Mouse (Mus musculus): ENCODE data around the gene Adipor2. TPM values are rescaled to one million over a fixed set of nuclear protein-coding genes. Genes with fewer than 3 reads are reported as not detected.

Gene Adipor2
- polyA plus RNA-seq, 1 experiment from 2014 or later: 36.5 TPM

DNA sequence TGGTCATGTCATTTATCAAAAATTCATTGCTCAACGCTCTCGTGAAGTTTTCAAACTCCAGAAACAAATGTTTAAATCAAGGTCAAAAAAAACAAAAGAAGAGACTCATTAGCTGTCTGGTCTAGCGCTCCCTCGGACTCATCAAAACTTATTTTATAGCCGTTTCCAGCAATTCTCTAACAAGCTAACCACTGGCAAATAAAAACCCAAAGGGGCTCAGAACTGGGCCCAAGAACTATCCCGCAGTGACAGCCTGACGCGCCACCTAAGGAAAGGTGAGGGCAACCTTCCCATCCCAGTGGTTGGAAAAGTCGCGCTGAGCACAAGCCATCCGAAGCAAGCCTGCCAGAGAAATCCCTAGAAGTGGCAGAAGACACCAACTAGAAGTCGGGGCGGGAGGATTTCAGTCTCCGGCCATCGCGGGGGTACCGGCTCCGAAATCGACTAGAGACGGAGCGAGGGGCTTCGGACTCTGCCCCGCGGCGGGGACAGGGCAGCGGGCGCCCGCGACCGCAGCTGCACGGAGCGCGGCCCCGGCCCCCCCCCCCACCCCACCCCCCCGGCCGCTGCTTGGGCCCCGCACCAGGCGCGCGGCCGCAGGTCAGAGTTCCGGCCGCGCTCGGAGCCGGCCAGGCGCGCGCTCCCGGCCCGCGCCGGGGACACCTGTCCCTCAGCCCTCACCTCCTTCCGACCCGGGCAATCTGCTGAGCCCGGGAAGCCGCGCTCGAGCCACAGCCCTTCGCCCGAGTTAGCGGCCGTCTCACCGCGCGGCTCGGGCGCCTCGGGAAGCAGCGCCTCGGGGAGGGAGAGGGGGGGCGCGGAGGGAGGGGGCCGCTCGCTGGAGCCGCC, 29.5 kb downstream of the Adipor2 start:
- peaks cover 6% of the 10 kb centered on the region; the same call in 1 of the 2 replicates for H3K36me3 ChIP-seq (replicated peaks)
- under 1% methylated on average over 55 of the region's 76 CpGs for WGBS (ENCODE audit: insufficient replicate concordance)
- H3K4me2 ChIP-seq: peak overlapping the region; percentile 65
- peak overlapping the region; percentile 94 for H3K9ac ChIP-seq
- H3K4me1 ChIP-seq (replicated peaks): peaks cover 38% of the 10 kb centered on the region
- H3K27ac ChIP-seq (replicated peaks): peak overlapping the region; percentile 91
- peak; percentile 82 for ATAC-seq (ENCODE audit: insufficient read depth)
- H3K9me3 ChIP-seq (replicated peaks): no peaks in the 10 kb centered on the region
- H3K4me3 ChIP-seq (replicated peaks): peak overlapping the region; percentile 89
- H3K27me3 ChIP-seq: no peaks in the 10 kb centered on the region

DNA sequence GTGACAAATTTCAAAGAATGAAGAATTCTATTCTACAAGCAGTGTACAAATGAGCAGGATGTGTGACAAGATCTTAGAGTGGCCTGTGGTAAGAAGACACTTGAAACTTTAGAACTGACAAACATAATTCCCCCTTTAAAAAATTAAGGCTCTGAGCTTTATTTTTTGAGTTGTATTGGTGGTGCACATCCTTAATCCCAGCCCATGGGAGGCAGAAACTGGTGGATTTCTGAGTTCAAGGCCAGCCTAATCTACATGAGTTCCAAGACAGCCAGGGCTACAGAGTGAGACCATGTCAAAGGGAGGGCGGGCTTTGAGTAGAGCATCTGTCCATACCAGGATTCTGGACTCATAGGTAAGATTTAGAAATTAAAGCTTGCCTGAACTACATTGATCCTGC, 30.7 kb downstream of the Adipor2 start:
- WGBS (ENCODE audit: insufficient replicate concordance): 58% methylated on average over 1 of the region's 1 CpGs
- Histone ChIP-seq H3K36me3 (replicated peaks) (peaks cover 14% of the 10 kb centered on the region; the same call in 1 of the 2 replicates), H3K4me1 (replicated peaks) (peaks cover 48% of the 10 kb centered on the region), H3K4me2 (peak overlapping the region; percentile 65), H3K27ac (replicated peaks) (peak overlapping the region; percentile 43; the same call in 1 of the 2 replicates), H3K27me3 (no peaks in the 10 kb centered on the region), H3K9ac (peak overlapping the region; percentile 94; the same call in 1 of the 2 replicates), H3K4me3 (replicated peaks) (peak overlapping the region; percentile 89), H3K9me3 (replicated peaks) (no peaks in the 10 kb centered on the region)
- no peak for ATAC-seq (ENCODE audit: insufficient read depth)

DNA sequence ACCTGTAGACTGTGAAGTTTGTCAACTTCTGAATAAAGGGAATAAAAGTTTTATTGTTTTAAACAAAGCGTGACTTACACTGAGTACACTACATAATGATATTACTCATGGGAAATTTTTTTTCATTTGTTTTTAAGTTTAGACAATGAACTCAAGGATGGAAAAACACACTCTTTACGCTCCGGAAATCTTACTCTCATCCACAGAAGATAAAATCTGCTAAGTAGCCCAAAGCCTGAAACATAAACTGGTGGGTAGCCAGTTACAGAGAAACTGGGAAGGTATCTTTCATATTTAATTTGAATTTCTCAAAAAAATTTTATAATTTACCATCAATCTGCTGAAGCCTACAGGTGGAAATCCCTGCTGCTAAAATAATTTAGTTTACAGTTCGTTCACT, 31.1 kb downstream of the Adipor2 start:
- Histone ChIP-seq H3K9ac (no peak overlapping the region), H3K4me2 (peak overlapping the region; percentile 65), H3K27me3 (no peaks in the 10 kb centered on the region), H3K4me1 (replicated peaks) (peaks cover 48% of the 10 kb centered on the region), H3K9me3 (replicated peaks) (no peaks in the 10 kb centered on the region), H3K27ac (replicated peaks) (no peak overlapping the region), H3K36me3 (replicated peaks) (peaks cover 14% of the 10 kb centered on the region; the same call in 1 of the 2 replicates), H3K4me3 (replicated peaks) (peak overlapping the region; percentile 89; the same call in 1 of the 2 replicates)
- 74% methylated on average over 4 of the region's 4 CpGs for WGBS (ENCODE audit: insufficient replicate concordance)
- ATAC-seq (ENCODE audit: insufficient read depth): no peak

DNA sequence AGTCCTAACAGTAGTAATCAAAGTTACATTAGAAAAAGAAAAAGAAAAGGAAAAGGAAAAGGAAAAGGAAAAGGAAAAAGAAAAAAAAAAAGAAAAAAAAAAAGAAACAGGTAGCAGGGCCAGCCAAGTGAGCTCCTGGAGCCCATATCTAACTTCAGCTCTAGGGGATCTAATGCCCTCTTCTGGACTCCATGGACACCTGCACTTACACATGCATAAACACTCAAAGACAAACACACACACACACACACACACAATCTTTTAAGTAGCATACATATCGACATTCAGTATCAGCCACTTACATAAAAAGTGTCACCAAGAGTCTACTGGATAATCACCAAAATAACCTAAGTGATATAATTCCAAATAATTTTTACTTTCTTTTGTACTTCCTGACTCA, 31.8 kb downstream of the Adipor2 start:
- no peak overlapping the region for H3K9ac ChIP-seq
- H3K9me3 ChIP-seq (replicated peaks): no peaks in the 10 kb centered on the region
- H3K4me2 ChIP-seq: no peak overlapping the region
- no peaks in the 10 kb centered on the region for H3K27me3 ChIP-seq
- ATAC-seq (ENCODE audit: insufficient read depth): no peak
- peaks cover 14% of the 10 kb centered on the region; the same call in 1 of the 2 replicates for H3K36me3 ChIP-seq (replicated peaks)
- peaks cover 48% of the 10 kb centered on the region for H3K4me1 ChIP-seq (replicated peaks)
- 89% methylated on average over 1 of the region's 1 CpGs for WGBS (ENCODE audit: insufficient replicate concordance)
- H3K4me3 ChIP-seq (replicated peaks): no peak overlapping the region
- H3K27ac ChIP-seq (replicated peaks): no peak overlapping the region

DNA sequence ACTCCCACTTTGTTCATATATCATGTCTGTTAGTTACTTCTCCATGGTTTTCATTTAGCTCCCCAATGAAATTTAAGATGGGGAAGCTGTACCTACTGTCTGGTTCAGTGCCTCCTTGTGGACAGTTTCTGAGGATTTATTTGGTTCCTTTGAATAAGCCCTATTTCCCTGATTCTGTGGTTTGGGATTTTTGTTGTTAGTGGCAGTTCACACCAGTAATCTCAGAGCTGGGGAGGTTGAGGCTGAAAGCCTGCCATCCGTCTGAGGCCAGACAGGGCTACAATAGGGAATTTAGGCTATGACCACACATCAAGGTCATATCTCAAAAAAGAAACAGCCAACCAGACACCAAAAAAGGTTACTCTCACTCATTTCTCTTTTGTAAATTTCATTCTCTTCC, 38.9 kb downstream of the Adipor2 start:
- WGBS (ENCODE audit: insufficient replicate concordance): 68% methylated on average over 1 of the region's 1 CpGs
- no peaks in the 10 kb centered on the region for H3K9me3 ChIP-seq (replicated peaks)
- no peak overlapping the region for H3K9ac ChIP-seq
- no peak overlapping the region for H3K4me3 ChIP-seq (replicated peaks)
- no peak for ATAC-seq (ENCODE audit: insufficient read depth)
- no peaks in the 10 kb centered on the region for H3K27me3 ChIP-seq
- H3K27ac ChIP-seq (replicated peaks): no peak overlapping the region
- no peak overlapping the region for H3K4me2 ChIP-seq
- H3K36me3 ChIP-seq (replicated peaks): peaks cover 12% of the 10 kb centered on the region; the same call in 1 of the 2 replicates
- peaks cover 68% of the 10 kb centered on the region for H3K4me1 ChIP-seq (replicated peaks)

DNA sequence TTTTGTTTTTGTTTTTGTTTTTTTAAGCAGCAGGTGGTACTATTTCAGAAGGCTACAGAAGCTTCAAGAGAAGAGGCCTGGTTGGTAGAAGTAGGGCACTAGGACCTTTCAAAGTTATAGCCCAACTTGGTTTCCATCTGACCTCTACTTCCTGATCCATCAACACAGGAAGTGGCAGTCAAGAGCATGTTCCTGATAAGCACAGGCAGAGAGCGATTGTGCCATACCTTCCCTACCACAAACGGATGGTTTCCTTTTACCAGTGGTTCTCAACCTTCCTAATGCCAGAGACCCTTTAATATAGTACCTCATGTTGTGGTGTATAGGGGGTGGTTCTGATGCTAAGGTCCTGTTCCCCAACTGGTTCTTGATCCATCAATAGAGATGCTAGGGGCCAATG, 39.9 kb downstream of the Adipor2 start:
- H3K27ac ChIP-seq (replicated peaks): peak overlapping the region; percentile 61
- peak; percentile 54; the same call in 1 of the 2 replicates for ATAC-seq (ENCODE audit: insufficient read depth)

DNA sequence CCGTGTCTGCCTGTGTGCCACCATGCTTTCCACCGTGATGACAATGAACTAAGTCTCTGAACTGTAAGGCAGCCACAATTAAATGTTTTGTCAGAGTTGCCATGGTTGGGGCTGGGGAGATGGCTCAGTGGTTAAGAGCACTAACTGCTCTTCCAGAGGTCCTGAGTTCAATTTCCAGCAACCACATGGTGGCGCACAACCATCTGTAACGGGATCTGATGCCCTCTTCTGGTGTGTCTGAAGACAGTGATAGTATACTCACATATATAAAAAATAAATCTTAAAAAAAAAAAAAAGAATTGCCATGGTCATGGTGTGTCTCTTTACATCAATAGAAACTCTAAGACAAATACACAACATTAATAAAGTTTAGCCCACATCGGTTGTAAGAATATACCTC, 42.5 kb downstream of the Adipor2 start:
- no peak for ATAC-seq (ENCODE audit: insufficient read depth)
- Histone ChIP-seq H3K9ac (no peak overlapping the region), H3K27me3 (no peaks in the 10 kb centered on the region), H3K9me3 (replicated peaks) (no peaks in the 10 kb centered on the region), H3K36me3 (replicated peaks) (0 out of 2 replicates have a peak, but pooled peaks cover 2% of the 10 kb centered on the region), H3K4me2 (no peak overlapping the region), H3K4me1 (replicated peaks) (peaks cover 70% of the 10 kb centered on the region), H3K4me3 (replicated peaks) (no peak overlapping the region), H3K27ac (replicated peaks) (0 out of 2 replicates have a peak overlapping the region, but pooled peaks have one; percentile 38)
- 44% methylated on average over 5 of the region's 5 CpGs for WGBS (ENCODE audit: insufficient replicate concordance)

More for the DNA sequence above, 39.9 kb downstream of the Adipor2 start:
- Histone ChIP-seq H3K4me3 (replicated peaks) (no peak overlapping the region), H3K27me3 (no peaks in the 10 kb centered on the region), H3K36me3 (replicated peaks) (peaks cover 7% of the 10 kb centered on the region; the same call in 1 of the 2 replicates), H3K4me1 (replicated peaks) (peaks cover 71% of the 10 kb centered on the region), H3K9ac (no peak overlapping the region), H3K9me3 (replicated peaks) (no peaks in the 10 kb centered on the region), H3K4me2 (peak overlapping the region; percentile 21)
- 1% methylated on average over 2 of the region's 2 CpGs for WGBS (ENCODE audit: insufficient replicate concordance)

DNA sequence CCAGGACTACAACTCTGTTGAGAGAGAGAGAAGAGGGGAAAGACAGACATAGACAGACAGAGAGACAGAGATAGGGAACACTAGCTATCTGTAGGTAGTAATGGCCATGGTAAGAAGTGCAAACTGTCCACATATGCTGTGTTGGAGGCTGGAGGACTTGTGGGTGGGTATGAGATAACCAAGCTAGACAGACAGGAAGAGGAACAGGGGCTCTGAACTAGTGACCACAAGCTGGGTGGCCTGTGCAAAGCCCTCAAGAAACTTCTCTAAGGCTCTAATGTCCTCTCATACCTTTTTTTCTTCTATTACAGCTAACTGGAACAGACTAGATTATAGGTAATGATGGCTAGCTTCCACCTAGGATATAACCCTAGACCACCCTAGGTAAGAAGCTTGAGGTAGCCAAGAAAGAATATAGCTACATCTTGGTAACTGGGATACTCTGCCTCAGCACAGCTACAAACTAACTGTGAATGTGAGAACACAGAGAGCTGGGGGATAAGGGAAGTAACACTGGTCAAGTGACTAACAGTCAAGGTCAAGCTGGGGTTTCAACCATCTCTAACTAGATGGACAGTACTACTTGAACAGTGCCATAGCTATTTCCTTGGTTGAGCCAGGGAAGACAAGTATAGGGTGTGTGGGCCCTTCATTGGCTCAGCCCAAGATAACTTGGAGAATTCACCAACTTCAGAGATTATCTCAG, 44.4 kb downstream of the Adipor2 start:
- Histone ChIP-seq H3K27ac (replicated peaks) (no peak overlapping the region), H3K9me3 (replicated peaks) (no peaks in the 10 kb centered on the region), H3K36me3 (replicated peaks) (peaks cover 19% of the 10 kb centered on the region), H3K4me2 (no peak overlapping the region), H3K4me3 (replicated peaks) (no peak overlapping the region), H3K27me3 (no peaks in the 10 kb centered on the region), H3K9ac (no peak overlapping the region), H3K4me1 (replicated peaks) (peaks cover 52% of the 10 kb centered on the region)
- no peak for ATAC-seq (ENCODE audit: insufficient read depth)

DNA sequence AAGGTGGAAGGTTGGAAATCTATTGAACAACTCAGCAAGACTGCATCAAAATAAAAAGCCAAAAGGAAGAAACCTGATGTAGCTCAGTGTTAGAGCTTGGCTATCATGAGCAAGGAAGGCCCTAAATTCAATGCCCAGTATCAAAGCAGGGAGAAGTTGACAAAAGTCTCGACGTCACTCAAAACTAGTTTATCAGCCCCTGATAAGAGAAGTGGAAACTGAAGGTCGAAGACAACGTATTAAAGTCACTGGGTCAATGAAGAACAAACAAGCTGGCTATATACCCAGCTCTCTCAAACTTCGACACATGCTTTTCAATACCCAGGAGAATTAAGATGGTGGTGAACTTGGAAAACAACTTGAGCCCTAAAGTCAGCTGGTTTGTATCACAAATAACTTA, 45.3 kb downstream of the Adipor2 start:
- H3K9me3 ChIP-seq (replicated peaks): no peaks in the 10 kb centered on the region
- ATAC-seq (ENCODE audit: insufficient read depth): no peak
- H3K36me3 ChIP-seq (replicated peaks): peaks cover 26% of the 10 kb centered on the region
- H3K9ac ChIP-seq: no peak overlapping the region
- WGBS (ENCODE audit: insufficient replicate concordance): 31% methylated on average over 5 of the region's 5 CpGs
- no peaks in the 10 kb centered on the region for H3K27me3 ChIP-seq
- H3K27ac ChIP-seq (replicated peaks): no peak overlapping the region
- peaks cover 48% of the 10 kb centered on the region for H3K4me1 ChIP-seq (replicated peaks)
- no peak overlapping the region for H3K4me2 ChIP-seq
- no peak overlapping the region for H3K4me3 ChIP-seq (replicated peaks)

DNA sequence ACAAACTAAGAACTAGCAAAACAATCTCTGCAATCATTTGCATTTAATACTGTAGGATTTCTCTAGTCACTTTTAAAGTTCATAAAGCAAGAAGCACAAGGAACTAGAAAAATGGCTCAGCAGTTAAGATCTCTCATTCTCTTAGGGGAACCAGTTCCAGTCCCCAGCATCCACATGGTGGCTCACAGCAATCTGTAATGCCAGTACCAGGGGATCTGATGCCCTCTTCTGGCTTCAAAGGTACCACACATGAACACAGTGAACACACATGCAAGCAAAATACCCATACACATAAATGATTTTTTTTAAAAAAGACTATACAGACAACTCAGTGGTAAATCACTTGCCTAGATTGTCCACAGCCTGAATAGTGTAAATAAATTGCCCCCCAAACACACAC, 45.9 kb downstream of the Adipor2 start:
- no peak overlapping the region for H3K9ac ChIP-seq
- H3K36me3 ChIP-seq (replicated peaks): peaks cover 28% of the 10 kb centered on the region
- ATAC-seq (ENCODE audit: insufficient read depth): no peak
- H3K4me2 ChIP-seq: no peak overlapping the region
- H3K27ac ChIP-seq (replicated peaks): no peak overlapping the region
- H3K4me3 ChIP-seq (replicated peaks): no peak overlapping the region
- no peaks in the 10 kb centered on the region for H3K9me3 ChIP-seq (replicated peaks)
- H3K27me3 ChIP-seq: no peaks in the 10 kb centered on the region
- H3K4me1 ChIP-seq (replicated peaks): peaks cover 42% of the 10 kb centered on the region

DNA sequence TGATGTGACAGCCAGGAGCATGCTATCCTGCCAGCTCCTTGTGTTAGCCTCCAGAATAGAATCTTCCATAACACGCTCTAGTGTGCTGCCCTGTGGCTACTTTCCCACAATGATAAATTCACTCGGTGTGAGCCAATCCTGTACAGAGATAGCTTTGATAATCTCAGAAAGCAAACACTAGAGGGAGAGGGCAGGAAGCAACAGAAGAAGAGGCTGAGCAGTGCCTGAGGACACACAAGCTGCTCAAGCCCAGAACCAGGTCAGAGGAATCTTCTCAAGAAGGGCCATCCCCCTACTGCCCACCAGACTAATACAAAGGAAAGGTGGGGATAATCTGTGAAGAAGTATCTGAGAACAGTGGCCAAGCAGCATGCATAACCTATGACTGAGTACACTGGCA, 50.1 kb downstream of the Adipor2 start:
- ATAC-seq (ENCODE audit: insufficient read depth): no peak
- Histone ChIP-seq H3K36me3 (replicated peaks) (peaks cover 66% of the 10 kb centered on the region), H3K4me1 (replicated peaks) (peaks cover 24% of the 10 kb centered on the region), H3K27me3 (no peaks in the 10 kb centered on the region), H3K27ac (replicated peaks) (no peak overlapping the region), H3K4me3 (replicated peaks) (no peak overlapping the region), H3K9me3 (replicated peaks) (no peaks in the 10 kb centered on the region), H3K4me2 (no peak overlapping the region), H3K9ac (no peak overlapping the region)
- WGBS (ENCODE audit: insufficient replicate concordance): 48% methylated on average over 2 of the region's 2 CpGs

Data from liver, embryonic 15.5 days (tissue).